Mouse (Mus musculus) ES-E14 (cell line): ENCODE results near the gene Ntn1. TPM values are rescaled to one million over a fixed set of nuclear protein-coding genes. Genes with fewer than 3 reads are reported as not detected.

Experiments
- DNase-seq: peaks from one replicate; pipeline ENCODE4 v3.0.0-alpha.2; 2013; ENCODE audit warnings: low read depth, low spot score
- H3K27ac ChIP-seq: 2 replicates; pipeline ENCODE4 v1.5.1; 2012; ENCODE audit warnings: low read depth, mild to moderate bottlenecking, low read length, moderate library complexity, mixed read lengths; ENCODE audit not compliant: poor library complexity, insufficient read depth, severe bottlenecking
- H3K36me3 ChIP-seq: 2 replicates; pipeline ENCODE4 v1.6.1; 2012; ENCODE audit warnings: mild to moderate bottlenecking, low read length, moderate library complexity, mixed read lengths; ENCODE audit not compliant: control insufficient read depth, poor library complexity, insufficient read depth, severe bottlenecking
- H3K4me1 ChIP-seq, 2 experiments: fragments of 150-350 bp in 1 of 2; sonication (generic) in 1 of 2; 2 replicates each; pipeline ENCODE4 v1.6.1; 2012; ENCODE audit warnings: low read length in 2 of 2, mild to moderate bottlenecking in 1 of 2, mixed read lengths in 1 of 2; ENCODE audit not compliant: control insufficient read depth in 2 of 2, insufficient read depth in 2 of 2, poor library complexity in 1 of 2
- H3K4me3 ChIP-seq, 2 experiments: fragments of 150-350 bp in 1 of 2; sonication (generic) in 1 of 2; 2 replicates each; pipeline ENCODE4 v1.5.1; 2012; ENCODE audit warnings: low read length in 2 of 2, low read depth in 1 of 2, mild to moderate bottlenecking in 1 of 2, mixed read lengths in 1 of 2; ENCODE audit not compliant: insufficient read depth in 1 of 2, poor library complexity in 1 of 2, severe bottlenecking in 1 of 2
- H3K9ac ChIP-seq: 2 replicates; pipeline ENCODE4 v1.6.1; 2012; ENCODE audit warnings: low read depth, mild to moderate bottlenecking, low read length, mixed read lengths; ENCODE audit not compliant: poor library complexity, insufficient read depth, severe bottlenecking
- H3K9me3 ChIP-seq: fragments of 150-350 bp; sonication (generic); 2 replicates; pipeline ENCODE4 v1.6.1; 2012; ENCODE audit warnings: low read depth, mild to moderate bottlenecking, low read length; ENCODE audit not compliant: control insufficient read depth, insufficient read depth
- CHD2 ChIP-seq: IDR thresholded peaks from 2 replicates; pipeline ENCODE4 v1.6.1; 2014; ENCODE audit warnings: mild to moderate bottlenecking, low read depth, low read length, inconsistent platforms
- HCFC1 ChIP-seq: IDR thresholded peaks from 2 replicates; pipeline ENCODE4 v1.6.1; 2012; ENCODE audit warnings: low read length, inconsistent platforms, borderline replicate concordance; ENCODE audit not compliant: insufficient read depth
- MAFK ChIP-seq: IDR thresholded peaks from 2 replicates; pipeline ENCODE4 v1.6.1; 2014; ENCODE audit warnings: mild to moderate bottlenecking, low read depth, low read length, inconsistent platforms; ENCODE audit not compliant: insufficient read depth
- ZC3H11A ChIP-seq: IDR thresholded peaks from 2 replicates; pipeline ENCODE4 v1.6.1; 2012; ENCODE audit warnings: low read depth, mild to moderate bottlenecking, inconsistent platforms, low read length, borderline replicate concordance
- ZNF384 ChIP-seq: IDR thresholded peaks from 2 replicates; pipeline ENCODE4 v1.6.1; 2012; ENCODE audit warnings: low read depth, low read length, inconsistent platforms
- in situ Hi-C, 2 experiments: fragments of 600-800 bp; cut with MboI; formaldehyde crosslinking; loops; one replicate each; pipeline ENCODE4 v1.15.1; 2025; ENCODE audit warnings: low sequenced_read_pairs in 2 of 2, inconsistent platforms in 1 of 2; ENCODE audit not compliant: unreplicated experiment in 2 of 2
- total RNA-seq: library from RNA; depleted of rRNA; stranded (reverse); fragments of 300-350 nt; gene quantifications from 2 replicates; pipeline ENCODE4 v1.2.3, GENCODE M21; 2012

Ntn1 gene
- total RNA-seq, 1 experiment = 22.6 TPM

DNA sequence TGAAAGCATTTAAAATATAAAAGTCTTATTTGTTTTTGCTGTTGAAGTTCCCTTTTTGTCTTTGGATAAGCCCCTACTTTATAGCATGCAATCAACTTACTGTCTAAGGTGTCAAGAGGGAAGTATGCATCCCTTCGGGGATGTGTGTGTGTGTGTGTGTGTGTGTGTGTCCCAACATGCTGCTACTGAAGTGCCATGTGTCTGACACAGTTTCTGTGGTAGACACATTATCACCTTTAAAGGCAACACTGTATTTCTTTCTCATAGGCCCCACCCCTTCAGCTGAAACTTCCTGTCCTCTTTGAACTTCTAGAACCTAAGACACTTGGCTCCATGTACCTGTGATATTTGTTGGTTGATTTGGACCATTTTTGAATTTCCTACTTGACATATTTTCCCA, 199.6 kb downstream of the Ntn1 start:
- TF ChIP-seq MAFK (no peak), ZNF384 (no peak)
- H3K27ac ChIP-seq = no peak overlapping the region
- in situ Hi-C loops = no loop called here
- no peak overlapping the region for H3K9ac ChIP-seq
- H3K4me1 ChIP-seq = peaks cover 0 to 1% of the 10 kb centered on the region in 2 experiments; a peak in 1 of 4 replicates
- no peak overlapping the region for H3K4me3 ChIP-seq
- H3K9me3 ChIP-seq = no peaks in the 10 kb centered on the region
- H3K36me3 ChIP-seq = peaks cover 7% of the 10 kb centered on the region; the same call in 1 of the 2 replicates
- DNase-seq = no peak

DNA sequence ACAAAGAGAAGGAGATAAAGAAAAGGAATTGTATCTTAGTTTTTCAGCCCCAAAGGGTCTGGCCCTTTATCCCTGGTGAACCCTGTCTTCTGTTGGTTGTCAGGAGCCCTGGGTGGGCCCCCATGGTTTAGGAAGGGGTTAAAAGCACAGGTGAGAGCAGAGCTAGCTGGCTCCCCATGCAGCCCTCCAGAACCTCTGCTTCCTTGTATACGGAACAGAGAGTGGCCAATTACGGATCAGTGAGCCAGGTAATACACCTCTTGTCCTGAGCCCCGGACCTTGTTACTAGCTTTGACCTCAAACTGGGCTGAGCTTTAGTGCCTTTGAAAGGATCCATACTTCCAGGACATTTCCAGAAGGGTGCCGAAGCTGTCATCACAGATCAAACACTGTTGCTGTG, 200.1 kb downstream of the Ntn1 start:
- H3K36me3 ChIP-seq = peaks cover 6% of the 10 kb centered on the region; the same call in 1 of the 2 replicates
- no peak for TF ChIP-seq CHD2
- TF ChIP-seq HCFC1 = no peak
- TF ChIP-seq ZC3H11A = no peak
- no peak for TF ChIP-seq ZNF384
- no peak for TF ChIP-seq MAFK
- in situ Hi-C loops = no loop called here
- no peaks in the 10 kb centered on the region for H3K9me3 ChIP-seq
- H3K4me1 ChIP-seq = peaks cover 0 to 7% of the 10 kb centered on the region in 2 experiments; a peak in 1 of 4 replicates
- H3K9ac ChIP-seq = no peak overlapping the region
- DNase-seq = no peak
- H3K4me3 ChIP-seq = no peak overlapping the region
- no peak overlapping the region for H3K27ac ChIP-seq

DNA sequence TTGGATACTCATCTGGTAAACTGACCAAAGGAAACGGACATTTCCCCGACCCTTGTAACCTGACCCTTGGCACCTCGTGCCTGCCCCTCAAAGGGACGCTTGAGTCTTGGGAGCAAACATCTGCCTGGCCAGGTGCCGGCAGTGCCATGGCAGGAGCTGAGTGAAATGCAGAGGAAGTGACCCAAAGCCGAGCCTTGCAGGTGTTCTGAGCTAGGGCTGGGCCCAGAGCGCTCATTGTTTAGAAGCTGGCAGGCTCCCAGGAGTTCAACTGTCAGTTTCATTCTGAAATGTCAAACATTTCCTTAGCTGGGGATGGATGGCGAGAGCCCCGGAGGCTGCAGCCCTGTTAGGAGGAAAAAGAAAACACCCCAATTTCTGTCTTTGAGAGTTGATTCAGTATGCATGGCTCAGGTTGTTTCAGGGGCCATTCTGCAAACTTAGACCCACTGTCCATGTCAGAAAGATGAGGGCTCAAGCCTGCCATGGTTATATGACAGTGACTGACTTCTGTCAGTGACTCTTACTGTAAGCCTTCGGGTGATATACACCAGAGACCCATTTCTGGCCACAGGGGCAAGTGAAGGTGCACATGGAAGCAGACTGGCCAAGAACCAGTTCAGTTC, 200.7 kb downstream of the Ntn1 start:
- no peak for DNase-seq
- H3K9me3 ChIP-seq = no peaks in the 10 kb centered on the region
- no peak overlapping the region for H3K4me3 ChIP-seq
- no peak overlapping the region for H3K9ac ChIP-seq
- TF ChIP-seq CHD2 (no peak), HCFC1 (no peak), MAFK (no peak), ZC3H11A (no peak), ZNF384 (no peak)
- in situ Hi-C loops = no loop called here
- peaks cover 0 to 7% of the 10 kb centered on the region in 2 experiments; a peak in 1 of 4 replicates for H3K4me1 ChIP-seq
- H3K36me3 ChIP-seq = peaks cover 2% of the 10 kb centered on the region; the same call in 1 of the 2 replicates
- H3K27ac ChIP-seq = no peak overlapping the region

DNA sequence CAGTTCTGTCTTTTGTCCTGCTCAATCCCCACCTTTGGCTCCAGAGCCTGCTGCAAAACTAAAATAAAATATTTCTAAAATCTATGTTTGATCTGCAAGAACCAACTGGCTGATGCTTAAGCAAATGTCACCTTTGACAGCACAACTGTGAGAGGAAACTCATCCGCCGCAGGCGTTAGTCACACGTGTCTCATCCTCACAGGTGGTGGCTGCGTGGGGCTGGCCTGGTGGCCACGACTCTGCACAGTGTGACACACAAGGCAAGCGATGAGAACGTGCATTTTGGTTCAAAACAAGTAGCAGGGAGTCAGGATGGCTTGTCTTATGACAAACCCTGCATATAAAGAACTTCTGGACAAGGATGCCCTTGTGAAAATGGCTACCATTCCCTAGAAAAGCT, 201.5 kb downstream of the Ntn1 start:
- Histone ChIP-seq H3K4me3 (no peak overlapping the region), H3K4me1 (peaks cover 0 to 7% of the 10 kb centered on the region in 2 experiments; a peak in 1 of 4 replicates), H3K27ac (no peak overlapping the region), H3K9me3 (no peaks in the 10 kb centered on the region), H3K36me3 (no peaks in the 10 kb centered on the region), H3K9ac (no peak overlapping the region)
- DNase-seq = no peak
- in situ Hi-C loops = no loop called here
- TF ChIP-seq ZC3H11A (no peak), HCFC1 (no peak), MAFK (no peak), ZNF384 (no peak), CHD2 (no peak)
